Mouse (Mus musculus) lung, embryonic 14.5 days (tissue): ENCODE data around the gene Grtp1. TPM values are rescaled to one million over a fixed set of nuclear protein-coding genes. Genes with fewer than 3 reads are reported as not detected.

Experiments used
- ATAC-seq: fragments of 200-750 bp; cut with Nextera tagmentation; 2 replicates; pipeline ENCODE4 v1.8.0; 2017; ENCODE audit warnings: mild to moderate bottlenecking, moderate TSS enrichment, moderate library complexity; ENCODE audit not compliant: insufficient read depth
- DNase-seq: peaks from one replicate; pipeline ENCODE4 v3.0.0-alpha.2; 2015
- H3K27ac ChIP-seq: fragments of 300-500 bp; sonication (generic); 2 replicates; pipeline ENCODE4 v1.5.1; 2014; ENCODE audit warnings: low read depth, mild to moderate bottlenecking, moderate library complexity
- H3K27me3 ChIP-seq: fragments of 300-500 bp; sonication (generic); 2 replicates; pipeline ENCODE4 v1.6.1; 2014; ENCODE audit warnings: low read length, control low read depth; ENCODE audit not compliant: insufficient read depth
- H3K36me3 ChIP-seq: fragments of 300-500 bp; sonication (generic); 2 replicates; pipeline ENCODE4 v1.6.1; 2014; ENCODE audit warnings: control low read depth; ENCODE audit not compliant: insufficient read depth
- H3K4me1 ChIP-seq: fragments of 300-500 bp; sonication (generic); 2 replicates; pipeline ENCODE4 v1.6.1; 2014; ENCODE audit warnings: antibody characterized with exemption, control low read depth; ENCODE audit not compliant: insufficient read depth
- H3K4me2 ChIP-seq: fragments of 300-500 bp; sonication (generic); 2 replicates; pipeline ENCODE4 v1.6.1; 2014; ENCODE audit warnings: mild to moderate bottlenecking
- H3K4me3 ChIP-seq: fragments of 300-500 bp; sonication (generic); 2 replicates; pipeline ENCODE4 v1.5.1; 2014; ENCODE audit warnings: low read depth, low read length
- H3K9ac ChIP-seq: fragments of 300-500 bp; sonication (generic); 2 replicates; pipeline ENCODE4 v1.6.1; 2014
- H3K9me3 ChIP-seq: fragments of 300-500 bp; sonication (generic); 2 replicates; pipeline ENCODE4 v1.6.1; 2016; ENCODE audit warnings: low read depth, low read length, control low read depth
- CTCF ChIP-seq: IDR thresholded peaks from 2 replicates; pipeline ENCODE4 v1.5.1; 2016; ENCODE audit warnings: antibody characterized with exemption, low read depth
- WGBS: fragments of 180-500 bp; shearing (Covaris S2); extraction: QIAGEN DNeasy Blood & Tissue Kit; methylation state at CpG from one replicate; pipeline ENCODE4 v1.1.7; 2014; 5-methylcytosine and 5-hydroxymethylcytosine counted together
- polyA plus RNA-seq: library from polyadenylated mRNA; unstranded; fragments of >200 nt; fragmentation: Nextera tagmentation; extraction: Ambion mirVana; gene quantifications from 2 replicates; pipeline ENCODE4 v1.2.1, GENCODE M21; 2014

The Grtp1 gene
- polyA plus RNA-seq, 1 experiment from 2014 or later, result 4.8 TPM

- H3K4me2 ChIP-seq, result no peak overlapping the region
- no peak for TF ChIP-seq CTCF
- no peaks in the 10 kb centered on the region for H3K27me3 ChIP-seq
- H3K9me3 ChIP-seq, result no peaks in the 10 kb centered on the region
- H3K27ac ChIP-seq, result no peak overlapping the region
- H3K9ac ChIP-seq, result no peak overlapping the region
- ATAC-seq, result no peak
- H3K4me3 ChIP-seq, result no peak overlapping the region
- no peaks in the 10 kb centered on the region for H3K36me3 ChIP-seq
- 74% methylated on average over 4 of the region's 4 CpGs for WGBS
- no peaks in the 10 kb centered on the region for H3K4me1 ChIP-seq
- DNase-seq, result no peak
These were observed 30.1 kb upstream of the Grtp1 start for GRCm38 (mm10) chr8:13230471-13230870.

DNA sequence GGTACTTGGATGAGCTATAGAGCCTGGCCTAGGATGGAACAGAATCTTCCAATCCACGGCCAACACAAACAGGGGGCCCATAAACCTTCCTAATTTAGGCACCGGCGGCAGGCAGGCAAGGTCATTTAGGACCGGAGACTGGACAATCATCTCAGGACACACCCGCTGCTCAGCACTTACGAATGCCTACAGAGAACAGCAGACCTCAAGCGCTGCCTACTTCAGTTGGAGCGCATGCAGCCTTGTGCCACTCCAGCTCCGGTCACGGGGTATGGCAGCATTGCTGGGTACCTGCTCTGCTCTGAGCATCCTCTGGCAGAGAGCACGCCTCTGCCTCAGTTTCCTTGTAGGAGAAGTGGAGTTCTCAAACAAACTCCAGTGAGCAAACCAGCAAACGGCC is 29.4 kb upstream of the Grtp1 start:
- ATAC-seq (no peak), DNase-seq (no peak)
- Histone ChIP-seq H3K4me2 (no peak overlapping the region), H3K9me3 (no peaks in the 10 kb centered on the region), H3K4me1 (no peaks in the 10 kb centered on the region), H3K4me3 (no peak overlapping the region), H3K27ac (no peak overlapping the region), H3K36me3 (no peaks in the 10 kb centered on the region), H3K9ac (no peak overlapping the region), H3K27me3 (no peaks in the 10 kb centered on the region)
- no peak for TF ChIP-seq CTCF
- WGBS, result 80% methylated on average over 12 of the region's 12 CpGs

GRCm38 (mm10) chr8:13228923-13229610 is 28.6 kb upstream of the Grtp1 start:
- H3K27ac ChIP-seq, result no peak overlapping the region
- no peaks in the 10 kb centered on the region for H3K36me3 ChIP-seq
- H3K4me1 ChIP-seq, result no peaks in the 10 kb centered on the region
- H3K9me3 ChIP-seq, result no peaks in the 10 kb centered on the region
- ATAC-seq (no peak), DNase-seq (no peak)
- no peak overlapping the region for H3K4me2 ChIP-seq
- H3K27me3 ChIP-seq, result no peaks in the 10 kb centered on the region
- no peak for TF ChIP-seq CTCF
- no peak overlapping the region for H3K9ac ChIP-seq
- 44% methylated on average over 9 of the region's 9 CpGs for WGBS
- no peak overlapping the region for H3K4me3 ChIP-seq

DNA sequence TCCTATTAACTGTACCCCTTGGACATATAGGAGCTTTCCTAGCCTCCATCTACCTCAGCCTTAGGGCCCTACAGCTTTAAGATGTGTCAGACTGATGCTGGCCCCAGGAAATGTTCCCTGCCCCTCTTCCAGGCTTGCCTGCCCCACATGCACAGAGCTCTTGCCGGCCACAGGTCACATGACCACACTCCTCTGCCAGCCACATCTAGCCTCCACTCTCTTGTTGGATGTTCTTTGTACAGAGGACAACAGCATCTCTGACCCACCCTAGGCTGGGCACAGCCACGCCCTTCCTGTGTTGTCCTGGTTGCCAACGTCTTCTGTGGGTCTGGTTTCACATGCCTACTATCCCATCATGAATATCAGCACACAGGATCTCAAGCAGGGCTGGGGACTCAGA is 26.8 kb upstream of the Grtp1 start:
- Histone ChIP-seq H3K9ac (no peak overlapping the region), H3K9me3 (no peaks in the 10 kb centered on the region), H3K4me2 (no peak overlapping the region), H3K27me3 (no peaks in the 10 kb centered on the region), H3K4me1 (no peaks in the 10 kb centered on the region), H3K27ac (no peak overlapping the region), H3K4me3 (no peak overlapping the region), H3K36me3 (no peaks in the 10 kb centered on the region)
- WGBS, result 48% methylated on average over 3 of the region's 3 CpGs
- ATAC-seq (no peak), DNase-seq (no peak)
- TF ChIP-seq CTCF, result no peak

DNA sequence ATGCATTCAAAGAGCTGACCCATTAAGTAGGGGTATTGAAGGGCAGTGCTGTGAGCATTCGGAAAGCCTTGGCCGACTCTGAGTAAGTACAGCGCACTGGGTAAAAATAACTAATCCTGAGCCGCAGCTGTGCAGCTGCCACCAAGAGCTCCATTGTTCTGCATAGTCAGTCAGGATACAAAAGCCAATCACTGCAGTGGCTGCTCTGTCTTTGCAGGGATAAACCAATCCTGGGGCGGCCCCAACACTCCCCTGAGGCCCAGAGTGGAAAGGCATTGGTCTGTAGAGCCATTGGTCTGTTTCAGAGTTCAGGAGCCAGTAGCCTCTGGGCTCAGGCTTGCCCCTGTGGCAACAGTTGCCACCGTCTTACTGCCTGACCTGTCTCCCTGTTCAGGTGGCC is 25.9 kb upstream of the Grtp1 start:
- TF ChIP-seq CTCF, result no peak
- Histone ChIP-seq H3K4me1 (no peaks in the 10 kb centered on the region), H3K27me3 (no peaks in the 10 kb centered on the region), H3K4me3 (no peak overlapping the region), H3K9me3 (no peaks in the 10 kb centered on the region), H3K27ac (no peak overlapping the region), H3K36me3 (no peaks in the 10 kb centered on the region), H3K9ac (no peak overlapping the region), H3K4me2 (no peak overlapping the region)
- 74% methylated on average over 6 of the region's 6 CpGs for WGBS
- DNase-seq (no peak), ATAC-seq (no peak)

DNA sequence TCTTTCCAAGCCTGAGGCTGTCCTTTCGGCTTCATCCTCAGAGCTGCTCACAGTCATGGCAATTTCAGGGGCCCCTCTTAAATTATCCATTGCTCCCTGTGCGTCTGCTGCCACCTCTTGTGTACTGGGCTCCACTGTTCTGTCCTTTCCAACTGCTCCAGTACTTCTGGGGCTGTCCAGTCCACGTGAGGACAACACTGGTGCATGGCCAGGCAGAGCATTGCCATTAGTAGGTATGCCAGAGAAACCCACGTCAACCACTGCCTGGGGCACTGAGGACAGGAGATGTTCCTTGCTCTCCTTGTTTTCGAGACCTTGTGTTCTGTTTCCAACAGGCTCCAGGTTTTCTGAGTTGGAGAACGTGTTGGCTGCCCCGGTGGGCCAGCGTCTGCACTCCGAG is 24.0 kb upstream of the Grtp1 start:
- H3K36me3 ChIP-seq, result no peaks in the 10 kb centered on the region
- H3K4me1 ChIP-seq, result no peaks in the 10 kb centered on the region; the same call in 1 of the 2 replicates
- no peak for TF ChIP-seq CTCF
- ATAC-seq (no peak), DNase-seq (no peak)
- no peaks in the 10 kb centered on the region for H3K9me3 ChIP-seq
- H3K27ac ChIP-seq, result no peak overlapping the region
- no peaks in the 10 kb centered on the region for H3K27me3 ChIP-seq
- 78% methylated on average over 9 of the region's 9 CpGs for WGBS
- no peak overlapping the region for H3K9ac ChIP-seq
- no peak overlapping the region for H3K4me3 ChIP-seq
- no peak overlapping the region for H3K4me2 ChIP-seq

DNA sequence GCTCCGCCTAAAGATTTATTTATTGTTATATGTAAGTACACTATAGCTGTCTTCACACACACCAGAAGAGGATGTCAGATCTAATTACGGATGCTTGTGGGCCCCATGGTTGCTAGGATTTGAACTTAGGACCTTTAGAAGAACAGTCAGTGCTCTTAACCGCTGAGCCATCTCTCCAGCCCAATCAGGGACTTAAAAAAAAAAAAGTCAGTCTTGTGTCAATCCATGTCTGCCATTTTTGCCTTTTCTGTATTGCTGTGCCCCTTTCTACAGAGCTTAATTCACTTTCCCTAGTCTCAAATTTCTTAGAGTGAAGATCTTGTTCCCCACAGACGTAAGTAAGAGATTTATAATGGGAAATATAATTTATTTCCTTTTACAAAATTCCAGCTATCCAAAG is 18.0 kb upstream of the Grtp1 start:
- H3K27ac ChIP-seq, result no peak overlapping the region
- 72% methylated on average over 4 of the region's 4 CpGs for WGBS
- no peaks in the 10 kb centered on the region for H3K36me3 ChIP-seq
- DNase-seq (no peak), ATAC-seq (no peak)
- H3K9me3 ChIP-seq, result no peaks in the 10 kb centered on the region
- peaks cover 3% of the 10 kb centered on the region for H3K4me1 ChIP-seq
- no peak overlapping the region for H3K4me3 ChIP-seq
- H3K27me3 ChIP-seq, result no peaks in the 10 kb centered on the region
- no peak overlapping the region for H3K4me2 ChIP-seq
- TF ChIP-seq CTCF, result no peak
- H3K9ac ChIP-seq, result no peak overlapping the region

- DNase-seq, result no peak
- no peak for ATAC-seq
- Histone ChIP-seq H3K27me3 (no peaks in the 10 kb centered on the region), H3K4me3 (no peak overlapping the region), H3K4me2 (no peak overlapping the region), H3K9ac (no peak overlapping the region), H3K36me3 (no peaks in the 10 kb centered on the region), H3K27ac (no peak overlapping the region), H3K9me3 (no peaks in the 10 kb centered on the region), H3K4me1 (peaks cover 8% of the 10 kb centered on the region)
- TF ChIP-seq CTCF, result no peak
These were observed 17.6 kb upstream of the Grtp1 start for GRCm38 (mm10) chr8:13217986-13218385.
